Mouse (Mus musculus): ENCODE measurements at regions not wholly inside any gene's neighbourhood (a gene's known extent, or its start where the extent isn't known, plus 50 kb on each side); places are given as distances from the start of the nearest gene placed in this dataset.

DNA sequence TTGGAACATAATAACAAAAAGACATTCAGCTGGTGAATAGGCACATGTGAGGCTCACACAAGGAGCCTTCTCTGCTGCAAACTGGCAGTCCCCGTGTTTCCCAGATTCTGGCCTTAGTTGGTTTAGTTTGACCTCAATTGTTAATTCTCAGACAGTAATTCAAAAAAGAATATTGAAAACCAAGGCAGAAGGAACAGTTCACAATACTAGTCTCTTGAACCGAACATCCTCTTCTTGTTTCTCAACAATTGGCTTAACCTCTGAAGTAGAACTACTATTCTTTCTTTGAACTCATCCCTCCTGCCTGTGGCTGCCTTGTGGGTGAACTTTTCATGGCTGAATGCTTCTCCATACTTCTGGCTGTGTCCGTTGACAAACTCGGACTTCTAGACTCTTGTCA, 110.4 kb upstream of the Neil3 start:
- Histone ChIP-seq H3K9ac (no peak overlapping the region), H3K4me2 (replicated peaks) (no peak overlapping the region), H3K36me3 (no peaks in the 10 kb centered on the region), H3K9me3 (no peaks in the 10 kb centered on the region), H3K27ac (no peak overlapping the region), H3K4me3 (no peak overlapping the region), H3K4me1 (no peaks in the 10 kb centered on the region), H3K27me3 (replicated peaks) (no peaks in the 10 kb centered on the region)
- no peak for ATAC-seq (ENCODE audit: low FRiP score, low read depth)
- WGBS: 33% methylated on average over 4 of the region's 4 CpGs

DNA sequence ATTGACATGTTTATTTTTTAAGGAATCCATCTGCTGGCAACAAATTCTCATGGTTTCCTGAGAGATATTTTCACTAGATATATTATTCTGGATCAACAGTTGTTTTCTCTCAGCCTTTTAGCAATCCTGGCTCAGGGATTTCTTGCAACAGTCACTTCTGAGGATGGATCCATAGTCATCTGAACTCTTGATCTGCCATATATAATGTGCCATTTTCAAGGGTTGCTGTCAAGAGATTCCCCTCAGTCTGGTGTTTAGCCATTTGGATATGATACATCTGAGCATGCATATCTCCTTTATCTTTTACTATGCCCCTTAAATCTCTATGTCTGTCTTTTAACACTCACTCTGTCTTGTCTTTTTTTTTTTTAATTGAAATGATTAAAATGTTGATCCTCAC, 130.3 kb upstream of the Neil3 start:
- Histone ChIP-seq H3K27ac (no peak overlapping the region), H3K9ac (no peak overlapping the region), H3K4me1 (no peaks in the 10 kb centered on the region), H3K27me3 (replicated peaks) (no peaks in the 10 kb centered on the region), H3K9me3 (no peaks in the 10 kb centered on the region), H3K4me3 (no peak overlapping the region), H3K4me2 (replicated peaks) (no peak overlapping the region), H3K36me3 (no peaks in the 10 kb centered on the region)
- no peak for ATAC-seq (ENCODE audit: low FRiP score, low read depth)

DNA sequence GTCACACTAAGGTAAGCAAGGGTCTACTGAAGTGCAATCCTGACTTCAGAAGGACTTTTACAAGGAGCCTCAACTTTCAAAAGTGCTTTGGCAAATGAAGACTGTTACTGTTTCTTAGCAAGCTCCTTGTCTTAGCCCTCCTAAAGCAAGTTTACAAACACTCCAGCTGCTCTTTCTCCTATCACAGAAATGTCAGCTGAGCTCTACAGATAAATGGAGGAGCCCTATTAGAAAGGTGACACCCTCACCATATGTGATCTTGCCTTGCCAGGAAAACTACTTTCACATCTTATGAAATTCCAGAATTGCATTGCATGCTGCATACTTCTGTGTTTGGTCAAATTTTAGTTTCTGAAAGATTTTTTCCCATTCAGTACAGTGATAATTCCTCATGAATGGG, 136.6 kb upstream of the Neil3 start:
- Histone ChIP-seq H3K9ac (no peak overlapping the region), H3K4me2 (replicated peaks) (no peak overlapping the region), H3K4me3 (no peak overlapping the region), H3K36me3 (no peaks in the 10 kb centered on the region), H3K9me3 (no peaks in the 10 kb centered on the region), H3K27ac (no peak overlapping the region), H3K4me1 (no peaks in the 10 kb centered on the region), H3K27me3 (replicated peaks) (no peaks in the 10 kb centered on the region)
- ATAC-seq (ENCODE audit: low FRiP score, low read depth): no peak

DNA sequence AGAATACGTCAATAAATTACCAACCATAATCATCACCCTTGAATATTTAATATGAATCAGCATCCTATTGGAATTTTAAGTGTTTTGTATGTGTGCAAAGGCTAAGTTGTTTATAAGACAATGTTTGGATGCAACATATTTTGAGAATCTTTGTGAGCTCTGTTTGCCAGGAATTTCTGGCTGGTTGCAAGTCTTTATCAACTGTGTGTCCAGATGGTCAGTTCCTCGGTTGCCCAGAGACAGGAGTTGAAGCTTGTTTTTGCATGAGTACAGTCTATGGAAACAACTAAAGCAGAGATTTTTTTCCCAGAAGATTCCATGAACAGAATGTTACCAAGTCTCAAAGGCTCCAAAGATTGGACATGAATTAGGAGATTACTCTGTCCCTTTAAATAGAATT, 142.0 kb upstream of the Neil3 start:
- Histone ChIP-seq H3K9me3 (no peaks in the 10 kb centered on the region), H3K27me3 (replicated peaks) (no peaks in the 10 kb centered on the region), H3K9ac (no peak overlapping the region), H3K27ac (no peak overlapping the region), H3K4me1 (no peaks in the 10 kb centered on the region), H3K36me3 (no peaks in the 10 kb centered on the region), H3K4me3 (no peak overlapping the region), H3K4me2 (replicated peaks) (no peak overlapping the region)
- no peak for ATAC-seq (ENCODE audit: low FRiP score, low read depth)
- WGBS: 77% methylated on average over 2 of the region's 2 CpGs

DNA sequence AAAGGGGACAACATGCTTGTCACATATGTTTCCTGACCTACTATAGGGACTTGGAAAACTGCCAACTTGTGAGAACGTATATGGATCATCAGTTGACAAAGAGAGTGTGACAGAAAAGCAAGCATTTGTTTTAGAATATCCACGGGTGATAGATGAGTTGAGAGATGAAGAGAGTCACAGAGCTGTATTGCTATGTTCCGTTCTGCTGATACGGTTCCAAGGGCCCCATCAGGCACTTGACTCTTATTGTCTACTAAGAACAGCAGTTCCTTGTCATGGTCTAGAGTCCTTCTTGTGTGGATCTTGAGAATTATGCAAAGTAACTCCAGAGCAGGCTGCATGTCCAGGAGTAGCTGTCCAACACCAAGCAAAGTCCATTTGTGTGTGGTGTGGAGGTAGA, 143.0 kb upstream of the Neil3 start:
- no peak overlapping the region for H3K27ac ChIP-seq
- H3K9ac ChIP-seq: no peak overlapping the region
- no peaks in the 10 kb centered on the region for H3K4me1 ChIP-seq
- H3K4me3 ChIP-seq: no peak overlapping the region
- H3K9me3 ChIP-seq: no peaks in the 10 kb centered on the region
- no peak overlapping the region for H3K4me2 ChIP-seq (replicated peaks)
- no peaks in the 10 kb centered on the region for H3K36me3 ChIP-seq
- no peak for ATAC-seq (ENCODE audit: low FRiP score, low read depth)
- 79% methylated on average over 4 of the region's 4 CpGs for WGBS
- no peaks in the 10 kb centered on the region for H3K27me3 ChIP-seq (replicated peaks)

DNA sequence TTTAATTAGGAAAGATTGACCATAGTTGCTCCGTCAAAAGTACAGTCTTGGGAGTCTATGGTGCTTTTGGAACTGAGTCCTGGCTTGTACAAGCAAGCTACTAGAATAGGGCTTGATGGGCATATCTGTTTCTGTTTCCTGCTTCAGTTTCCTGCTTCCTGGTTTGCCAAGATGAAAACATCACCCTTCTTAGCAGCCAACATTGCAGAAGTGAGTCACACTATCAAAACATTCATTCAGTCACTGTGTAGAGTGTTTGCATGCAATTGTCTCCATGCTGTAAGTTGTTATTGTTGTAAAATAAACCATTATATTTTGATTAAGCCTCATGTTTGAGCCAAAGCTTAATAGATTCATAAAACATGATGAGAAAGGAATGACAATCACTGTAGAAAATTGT, 149.3 kb upstream of the Neil3 start:
- Histone ChIP-seq H3K4me2 (replicated peaks) (no peak overlapping the region), H3K9ac (no peak overlapping the region), H3K27me3 (replicated peaks) (no peaks in the 10 kb centered on the region), H3K9me3 (no peaks in the 10 kb centered on the region), H3K36me3 (no peaks in the 10 kb centered on the region), H3K4me3 (no peak overlapping the region), H3K27ac (no peak overlapping the region), H3K4me1 (no peaks in the 10 kb centered on the region)
- no peak for ATAC-seq (ENCODE audit: low FRiP score, low read depth)
- WGBS: 96% methylated on average over 1 of the region's 1 CpGs

DNA sequence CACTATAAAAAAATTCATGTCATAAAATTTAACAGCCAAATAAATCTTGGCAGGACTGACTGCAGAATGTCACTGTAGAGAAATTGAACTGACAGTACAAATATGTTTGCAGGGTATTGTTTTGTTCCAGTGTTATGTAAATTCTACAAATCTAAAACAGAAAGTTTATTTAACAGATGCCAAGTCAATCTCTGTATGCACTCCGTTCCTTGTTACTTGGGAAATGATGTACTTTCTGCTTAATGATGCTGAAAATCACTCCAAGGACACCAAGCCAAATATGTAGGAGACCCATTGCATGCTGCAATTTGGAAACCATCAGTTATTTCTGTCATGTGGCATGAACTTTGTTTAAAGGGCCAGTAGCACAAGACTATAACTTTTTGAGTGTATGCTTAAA, 182.3 kb upstream of the Neil3 start:
- H3K4me3 ChIP-seq: no peak overlapping the region
- WGBS: 26% methylated on average over 1 of the region's 1 CpGs
- H3K27me3 ChIP-seq (replicated peaks): no peaks in the 10 kb centered on the region
- no peaks in the 10 kb centered on the region for H3K36me3 ChIP-seq
- H3K4me1 ChIP-seq: no peaks in the 10 kb centered on the region
- H3K27ac ChIP-seq: no peak overlapping the region
- no peak overlapping the region for H3K9ac ChIP-seq
- H3K4me2 ChIP-seq (replicated peaks): no peak overlapping the region
- ATAC-seq (ENCODE audit: low FRiP score, low read depth): no peak
- H3K9me3 ChIP-seq: no peaks in the 10 kb centered on the region

DNA sequence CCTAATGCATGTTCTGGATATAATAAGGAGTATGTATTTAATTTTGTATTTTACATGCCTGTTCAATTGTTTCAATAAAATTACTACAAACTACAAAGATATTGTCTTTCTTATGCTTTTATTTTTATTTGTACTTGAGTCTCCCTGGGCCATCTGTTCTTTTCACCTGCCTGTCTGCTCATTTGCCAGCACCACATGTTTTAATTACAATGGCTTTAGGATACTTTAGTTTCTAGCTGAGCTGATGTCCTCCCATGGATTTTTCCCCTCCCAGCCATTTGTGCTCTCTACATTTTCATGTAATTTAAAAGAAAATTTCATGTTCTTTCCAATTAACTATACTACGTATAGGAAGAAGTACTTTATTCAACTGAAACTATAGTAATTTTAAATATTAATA, 188.5 kb upstream of the Neil3 start:
- ATAC-seq (ENCODE audit: low FRiP score, low read depth): no peak

DNA sequence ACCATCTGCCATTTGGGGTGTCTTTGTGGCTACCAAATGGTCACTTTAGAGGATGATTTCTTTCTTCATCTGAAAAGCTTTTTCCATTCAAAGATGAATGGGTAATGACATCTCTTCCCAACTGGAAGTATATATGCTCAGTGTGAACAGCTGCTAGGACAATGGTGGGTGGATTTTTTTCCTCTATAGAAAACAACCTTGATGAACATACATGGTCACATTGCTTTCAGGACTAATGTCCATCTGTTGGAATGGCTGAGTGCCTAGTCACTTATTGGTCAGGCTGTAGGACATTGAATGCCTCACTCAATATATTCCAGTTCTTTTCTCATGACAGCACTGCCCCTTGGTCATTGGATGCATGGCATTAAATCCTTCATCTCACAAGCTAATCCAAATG, 209.0 kb upstream of the Neil3 start:
- no peaks in the 10 kb centered on the region for H3K27me3 ChIP-seq (replicated peaks)
- no peak overlapping the region for H3K27ac ChIP-seq
- no peak overlapping the region for H3K9ac ChIP-seq
- H3K36me3 ChIP-seq: no peaks in the 10 kb centered on the region
- no peak overlapping the region for H3K4me3 ChIP-seq
- ATAC-seq (ENCODE audit: low FRiP score, low read depth): no peak
- no peak overlapping the region for H3K4me2 ChIP-seq (replicated peaks)
- H3K4me1 ChIP-seq: no peaks in the 10 kb centered on the region
- no peaks in the 10 kb centered on the region for H3K9me3 ChIP-seq

More for the DNA sequence above, 188.5 kb upstream of the Neil3 start:
- Histone ChIP-seq H3K9me3 (no peaks in the 10 kb centered on the region), H3K9ac (no peak overlapping the region), H3K27me3 (replicated peaks) (no peaks in the 10 kb centered on the region), H3K27ac (no peak overlapping the region), H3K4me3 (no peak overlapping the region), H3K36me3 (no peaks in the 10 kb centered on the region), H3K4me2 (replicated peaks) (no peak overlapping the region), H3K4me1 (no peaks in the 10 kb centered on the region)
- 94% methylated on average over 1 of the region's 1 CpGs for WGBS

DNA sequence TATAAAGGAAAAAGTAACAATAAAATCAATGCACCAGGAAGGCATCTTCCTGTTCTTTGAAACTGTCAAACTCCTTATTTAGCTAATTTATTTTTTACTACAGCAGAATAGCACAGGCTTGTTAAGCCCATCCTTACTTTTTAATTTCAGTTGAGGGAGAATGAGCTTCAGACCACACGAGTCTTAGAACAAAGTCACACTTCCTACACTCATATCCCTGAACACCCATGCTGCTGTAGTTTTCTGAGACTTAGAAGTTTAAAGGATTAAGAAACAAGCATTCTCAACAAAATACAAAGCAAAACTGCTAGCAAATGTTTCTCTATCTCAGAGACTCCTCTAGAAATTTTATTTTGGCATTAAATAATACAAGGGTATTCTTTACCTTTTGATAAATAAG, 208.8 kb upstream of the Vegfc start:
- H3K9me3 ChIP-seq: no peaks in the 10 kb centered on the region
- ATAC-seq (ENCODE audit: low FRiP score, low read depth): no peak
- H3K27me3 ChIP-seq (replicated peaks): no peaks in the 10 kb centered on the region
- H3K36me3 ChIP-seq: no peaks in the 10 kb centered on the region
- no peak overlapping the region for H3K4me3 ChIP-seq
- H3K4me1 ChIP-seq: no peaks in the 10 kb centered on the region
- no peak overlapping the region for H3K27ac ChIP-seq
- 65% methylated on average over 1 of the region's 1 CpGs for WGBS
- no peak overlapping the region for H3K4me2 ChIP-seq (replicated peaks)
- H3K9ac ChIP-seq: no peak overlapping the region

DNA sequence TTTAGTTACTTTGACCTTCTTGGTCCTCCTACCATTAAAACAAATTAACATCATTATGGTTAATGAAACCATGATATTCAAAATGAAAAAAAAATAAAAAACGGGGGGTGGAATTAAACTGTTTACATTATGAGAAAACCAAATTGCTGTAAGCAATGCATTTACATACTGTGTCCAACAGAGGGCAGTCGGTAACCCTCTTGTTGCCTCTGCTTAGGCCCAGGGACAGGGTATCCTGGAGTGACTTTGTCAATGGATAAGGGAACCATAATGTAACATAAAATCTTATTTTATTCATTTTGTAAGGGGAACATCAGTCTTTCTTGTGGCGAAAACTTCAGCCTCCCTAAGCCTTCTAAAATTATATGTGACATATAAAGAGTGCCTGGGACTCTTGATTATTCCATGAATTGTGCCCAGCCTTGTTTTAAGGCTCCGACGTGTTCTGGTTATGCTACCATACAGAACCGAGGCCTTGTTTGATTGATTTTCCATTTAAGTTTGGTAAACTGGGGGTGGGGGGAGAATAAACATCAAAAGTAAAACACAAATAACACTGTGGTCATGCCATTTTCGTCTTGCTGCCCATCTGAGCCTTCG, 207.3 kb upstream of the Vegfc start:
- 62% methylated on average over 8 of the region's 8 CpGs for WGBS
- Histone ChIP-seq H3K9ac (no peak overlapping the region), H3K9me3 (no peaks in the 10 kb centered on the region), H3K4me2 (replicated peaks) (no peak overlapping the region), H3K4me3 (no peak overlapping the region), H3K36me3 (no peaks in the 10 kb centered on the region), H3K27me3 (replicated peaks) (no peaks in the 10 kb centered on the region), H3K4me1 (no peaks in the 10 kb centered on the region), H3K27ac (no peak overlapping the region)
- ATAC-seq (ENCODE audit: low FRiP score, low read depth): peak; percentile 65; the same call in 1 of the 2 replicates

DNA sequence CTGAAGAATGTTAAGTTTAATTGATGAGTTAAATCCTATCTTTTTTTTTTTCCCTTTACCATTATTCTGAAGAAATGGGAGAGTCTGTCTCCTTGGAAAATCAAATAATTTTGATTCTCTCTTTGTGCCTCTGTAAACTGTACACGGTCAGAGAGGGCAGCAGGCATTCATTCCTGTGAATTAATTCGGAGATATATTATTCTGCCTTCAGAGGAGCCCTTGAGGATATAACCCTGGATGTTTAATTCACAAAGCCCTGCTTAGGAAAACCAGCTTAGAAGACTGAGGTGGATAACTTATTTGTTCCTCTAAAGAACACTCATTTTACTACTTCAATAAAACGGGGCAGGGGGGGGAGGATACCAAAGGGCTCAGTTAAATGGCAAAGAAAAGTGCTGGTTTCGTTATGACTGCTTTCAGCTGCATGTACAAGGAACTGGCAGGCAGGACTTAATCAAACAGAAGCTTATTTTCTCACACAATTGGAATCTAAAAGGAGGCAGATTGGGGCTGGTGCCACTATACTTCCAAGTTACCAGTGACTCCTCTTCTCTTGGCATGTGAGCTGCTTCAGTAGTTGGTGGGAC, 205.3 kb upstream of the Vegfc start:
- no peak for ATAC-seq (ENCODE audit: low FRiP score, low read depth)
- no peaks in the 10 kb centered on the region for H3K36me3 ChIP-seq
- H3K4me3 ChIP-seq: no peak overlapping the region
- no peaks in the 10 kb centered on the region for H3K27me3 ChIP-seq (replicated peaks)
- no peak overlapping the region for H3K27ac ChIP-seq
- H3K4me1 ChIP-seq: no peaks in the 10 kb centered on the region
- H3K9ac ChIP-seq: no peak overlapping the region
- no peak overlapping the region for H3K4me2 ChIP-seq (replicated peaks)
- no peaks in the 10 kb centered on the region for H3K9me3 ChIP-seq
- 45% methylated on average over 4 of the region's 4 CpGs for WGBS

DNA sequence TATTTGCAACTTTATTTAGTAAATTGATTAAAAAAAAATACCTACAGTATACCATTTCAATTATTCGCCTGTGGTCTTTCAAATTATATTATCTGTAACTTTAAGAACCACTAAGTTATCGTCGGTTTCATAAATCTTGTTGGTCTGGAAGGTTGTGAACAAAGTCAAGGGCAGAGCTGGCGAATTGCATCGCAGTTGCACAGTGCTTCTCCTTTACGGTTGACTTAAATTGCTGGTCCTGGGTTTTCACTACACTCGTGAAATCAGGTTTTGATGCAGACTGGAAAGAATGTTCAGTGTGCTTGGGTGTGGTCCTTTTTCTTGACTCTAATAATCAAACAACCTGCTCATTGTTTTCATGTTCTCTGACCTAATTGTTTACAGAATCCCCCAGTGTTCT, 198.6 kb upstream of the Vegfc start:
- Histone ChIP-seq H3K4me3 (no peak overlapping the region), H3K4me2 (replicated peaks) (no peak overlapping the region), H3K27me3 (replicated peaks) (no peaks in the 10 kb centered on the region), H3K9ac (no peak overlapping the region), H3K36me3 (no peaks in the 10 kb centered on the region), H3K27ac (no peak overlapping the region), H3K4me1 (no peaks in the 10 kb centered on the region), H3K9me3 (no peaks in the 10 kb centered on the region)
- no peak for ATAC-seq (ENCODE audit: low FRiP score, low read depth)
- WGBS: 82% methylated on average over 7 of the region's 7 CpGs
